Mouse (Mus musculus): ENCODE data around the gene Slc36a2.
"Not testable (repeated sequence)": the region's sequence is repeated elsewhere in the genome, so short reads cannot be mapped to it uniquely, and the experiment has no call there.

Slc36a2 gene

GRCm38 (mm10) chr11:55131077-55131742 lies 53.7 kb downstream of the Slc36a2 start:
- DNase-seq, result no peak

DNA sequence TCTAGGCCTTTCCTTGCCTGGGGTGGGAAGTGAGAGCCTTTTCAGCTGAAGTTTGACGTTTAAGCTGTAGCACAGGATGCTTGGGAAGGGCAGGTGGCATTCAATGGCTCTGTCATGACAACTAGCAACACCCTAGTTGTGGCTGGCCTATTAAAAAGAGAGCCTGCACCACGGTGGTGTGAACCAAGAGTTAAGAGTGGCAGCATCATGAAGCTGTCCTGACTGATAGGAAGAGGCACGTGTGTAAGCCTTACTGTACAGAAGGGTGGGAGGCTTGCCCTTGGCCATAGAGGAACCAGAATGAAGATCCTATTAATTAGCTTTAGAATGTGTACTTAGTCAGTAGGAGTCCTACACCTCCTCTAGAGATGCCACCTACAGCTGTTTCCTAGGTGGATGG lies 56.5 kb downstream of the Slc36a2 start:
- no peak for DNase-seq

GRCm38 (mm10) chr11:55127937-55128336 lies 56.9 kb downstream of the Slc36a2 start:
- no peak for DNase-seq

DNA sequence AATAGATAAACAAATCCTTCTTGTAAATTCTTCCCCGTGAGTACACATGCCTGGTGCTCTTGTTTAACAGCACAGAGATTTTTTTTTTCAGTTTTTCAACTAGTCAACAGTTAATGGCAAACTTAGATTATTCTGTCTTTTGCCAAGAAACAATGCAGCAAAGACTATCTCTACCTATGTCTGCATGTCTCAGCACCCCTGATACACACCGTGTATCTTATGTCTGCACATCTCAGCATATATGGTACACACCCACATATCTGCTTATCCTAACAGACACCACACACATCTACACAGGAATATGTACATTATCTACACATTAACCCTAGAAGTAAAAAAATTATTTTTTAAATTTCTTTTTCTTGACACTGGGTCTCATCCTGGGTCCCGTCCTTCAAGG lies 58.2 kb downstream of the Slc36a2 start:
- DNase-seq, result no peak

DNA sequence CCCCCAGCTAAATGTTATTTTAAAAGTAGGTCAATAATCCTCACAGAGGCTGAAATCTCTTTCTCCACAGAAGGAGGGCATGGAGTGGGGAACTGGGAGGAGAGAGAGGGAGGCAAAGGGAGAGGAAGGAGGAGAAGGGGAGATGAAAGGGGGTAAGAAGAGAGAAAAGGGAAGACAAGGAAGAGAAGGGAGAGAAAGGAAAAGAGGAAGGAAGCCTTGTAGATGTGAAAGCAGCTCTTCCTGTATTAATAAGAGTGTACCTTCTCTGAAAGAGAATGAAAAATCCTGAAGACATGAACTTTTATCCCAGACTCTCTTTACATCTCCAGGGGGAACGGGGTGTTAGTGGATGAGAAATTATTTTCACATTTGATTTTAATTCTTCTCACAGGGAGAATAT lies 63.4 kb downstream of the Slc36a2 start:
- DNase-seq, result no peak

GRCm38 (mm10) chr11:55120821-55121271 lies 64.0 kb downstream of the Slc36a2 start:
- DNase-seq, result no peak

- DNase-seq, result no peak
These were observed 64.6 kb downstream of the Slc36a2 start for GRCm38 (mm10) chr11:55120279-55120678.

DNA sequence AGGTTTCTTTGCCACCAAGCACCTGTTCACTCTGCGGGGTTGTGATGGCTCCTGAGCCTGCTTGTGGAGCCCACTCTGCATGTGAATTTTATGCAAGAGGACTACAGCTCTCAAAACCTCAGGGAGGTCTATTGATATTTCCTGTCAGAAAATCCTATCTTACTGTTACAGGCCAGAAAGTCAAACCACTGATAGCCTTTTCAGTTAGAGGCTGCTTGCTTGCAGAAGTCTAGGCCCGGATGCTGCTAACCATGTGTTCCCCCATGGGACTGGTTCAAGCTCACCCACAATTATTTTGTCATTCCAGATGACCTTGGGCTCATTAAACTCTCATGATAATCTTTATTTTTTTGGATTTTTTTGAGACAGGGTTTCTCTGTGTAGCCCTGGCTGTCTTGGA lies 67.8 kb downstream of the Slc36a2 start:
- DNase-seq, result no peak

DNA sequence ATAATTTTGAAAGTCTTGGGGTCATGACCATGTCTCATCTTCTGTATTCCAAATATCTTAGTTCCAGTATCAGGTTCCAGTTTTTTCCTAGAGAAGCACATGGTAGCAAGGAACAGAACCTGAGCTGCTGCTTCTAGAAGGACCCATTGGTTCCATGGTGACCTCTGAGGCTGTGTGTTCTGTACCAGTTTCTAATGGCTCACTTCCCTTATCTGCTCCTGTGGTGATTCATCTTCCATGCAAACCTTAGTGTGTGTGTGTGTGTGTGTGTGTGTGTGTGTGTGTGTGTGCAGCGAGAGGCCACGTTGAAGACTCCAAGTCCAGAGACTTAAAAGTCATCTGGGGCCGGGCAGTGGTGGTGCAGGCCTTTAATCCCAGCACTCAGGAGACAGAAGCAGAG lies 68.9 kb downstream of the Slc36a2 start:
- no peak for DNase-seq

DNA sequence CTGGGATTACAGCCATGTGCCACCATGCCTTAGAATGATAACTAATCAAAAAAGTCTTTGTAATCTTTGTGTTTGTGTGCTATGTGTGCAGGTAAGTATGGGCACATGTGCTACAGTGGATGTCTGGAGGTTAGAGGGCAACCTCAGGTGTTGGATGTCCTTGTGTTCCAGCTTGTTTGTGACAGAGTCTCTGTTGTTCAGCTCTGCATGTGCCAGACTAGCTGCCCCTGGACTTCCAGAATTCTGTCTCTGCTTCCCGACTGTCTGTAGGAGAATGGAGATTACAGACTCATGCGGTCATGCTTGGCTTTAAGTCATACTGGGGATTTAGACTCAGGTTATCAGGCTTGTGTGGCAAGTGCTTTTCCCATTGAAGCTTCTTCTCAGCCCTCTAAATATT lies 70.6 kb downstream of the Slc36a2 start:
- DNase-seq, result no peak

GRCm38 (mm10) chr11:55113861-55114250 lies 71.0 kb downstream of the Slc36a2 start:
- DNase-seq, result not testable (repeated sequence)

DNA sequence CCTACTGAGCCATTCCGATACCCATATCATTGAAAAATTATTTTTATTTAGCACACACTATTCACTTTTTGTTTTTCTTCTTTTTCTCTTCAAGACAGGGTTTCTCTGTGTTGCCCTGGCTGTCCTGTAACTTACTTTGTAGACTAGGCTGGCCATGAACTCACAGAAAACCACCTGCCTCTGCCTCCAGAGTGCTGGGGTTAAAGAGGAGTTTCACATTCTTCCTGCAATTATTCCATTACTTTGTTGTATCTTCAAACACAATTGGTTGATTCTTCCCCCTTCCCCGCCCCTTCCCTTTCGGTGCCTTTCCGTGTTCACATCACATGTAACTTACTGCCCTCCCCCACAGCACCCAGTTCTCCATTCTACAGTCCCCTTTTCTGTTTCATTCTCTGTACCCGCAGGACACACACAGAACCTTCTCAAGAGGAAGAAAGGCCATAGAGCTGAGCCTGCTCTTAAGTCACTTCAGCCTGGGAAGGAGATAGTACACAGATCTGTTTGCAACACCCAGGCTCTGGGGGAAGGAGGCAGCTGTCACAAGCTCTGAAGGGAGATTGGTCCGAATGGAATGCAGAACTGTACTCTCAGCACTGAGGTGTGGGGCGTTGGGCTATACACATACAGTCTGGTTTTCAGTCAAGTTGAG lies 71.5 kb downstream of the Slc36a2 start:
- peak; percentile 78 for DNase-seq

GRCm38 (mm10) chr11:55110566-55111169 lies 74.2 kb downstream of the Slc36a2 start:
- DNase-seq, result no peak

GRCm38 (mm10) chr11:55109521-55110300 lies 75.2 kb downstream of the Slc36a2 start:
- DNase-seq, result no peak

All from layer of hippocampus, adult 9-11 months (tissue).